Mouse (Mus musculus) cortical plate, adult 2 months (tissue): ENCODE results near the gene Rpl36a. TPM values are rescaled to one million over a fixed set of nuclear protein-coding genes. Genes with fewer than 3 reads are reported as not detected.

Experiments used
- H3K27ac ChIP-seq: fragments of 200-500 bp; 2 replicates; pipeline ENCODE4 v1.5.1; 2012; ENCODE audit warnings: low read length, control low read depth, inconsistent platforms; ENCODE audit not compliant: insufficient read depth
- H3K4me1 ChIP-seq: fragments of 200-500 bp; 2 replicates; pipeline ENCODE4 v1.6.1; 2011; ENCODE audit warnings: low read length; ENCODE audit not compliant: control insufficient read depth, insufficient read depth
- H3K4me3 ChIP-seq: fragments of 200-500 bp; 2 replicates; pipeline ENCODE4 v1.5.1; 2011; ENCODE audit warnings: mild to moderate bottlenecking, low read length, control low read depth; ENCODE audit not compliant: insufficient read depth
- CTCF ChIP-seq: fragments of 200-500 bp; IDR thresholded peaks from 2 replicates; pipeline ENCODE4 v1.5.1; 2011; ENCODE audit warnings: mild to moderate bottlenecking, control low read depth, low read length; ENCODE audit not compliant: insufficient read depth; ENCODE audit errors: extremely low read depth
- POLR2A ChIP-seq: fragments of 200-500 bp; IDR thresholded peaks from 2 replicates; pipeline ENCODE4 v1.6.1; 2011; ENCODE audit warnings: mild to moderate bottlenecking, low read length, control low read depth; ENCODE audit not compliant: insufficient read depth; ENCODE audit errors: extremely low read depth
- polyA plus RNA-seq: library from polyadenylated mRNA; depleted of rRNA; stranded (reverse); fragments of >200 nt; gene quantifications from 2 replicates; pipeline ENCODE4 v1.2.3, GENCODE M21; 2012; rRNA removed

Rpl36a gene
- polyA plus RNA-seq, 1 experiment: 541 TPM

DNA sequence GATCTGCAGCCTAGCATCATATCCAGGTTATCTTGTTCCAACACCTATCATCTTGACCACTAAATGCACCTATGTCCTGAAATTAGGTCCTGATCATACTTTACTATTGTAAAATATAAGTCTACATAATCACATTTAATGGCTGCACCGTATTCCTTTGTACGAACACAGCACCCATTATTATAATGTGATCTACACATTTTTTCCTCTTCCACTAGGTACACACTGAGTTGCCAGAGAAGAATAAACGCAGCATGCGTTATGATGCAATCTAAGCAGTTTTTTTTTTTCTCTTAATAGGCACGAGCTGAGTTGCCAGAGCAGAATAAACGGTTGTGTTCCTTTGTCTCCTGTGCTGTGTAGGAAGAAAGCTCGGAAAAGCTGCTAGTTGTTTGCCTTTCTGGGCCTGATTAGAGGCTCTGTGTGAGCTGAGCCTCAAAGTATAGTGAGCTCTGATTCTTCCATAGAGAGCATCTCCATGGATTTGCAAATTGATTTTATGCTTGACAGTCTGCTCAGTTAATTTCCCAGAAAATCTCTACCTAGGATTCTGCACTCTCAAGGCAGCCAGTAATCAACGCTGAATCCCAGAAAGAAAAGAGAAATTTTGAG is 34.9 kb downstream of the Rpl36a start:
- Histone ChIP-seq H3K4me1 (no peaks in the 10 kb centered on the region), H3K4me3 (no peak overlapping the region), H3K27ac (no peak overlapping the region)
- no peak for TF ChIP-seq CTCF
- no peak for TF ChIP-seq POLR2A

DNA sequence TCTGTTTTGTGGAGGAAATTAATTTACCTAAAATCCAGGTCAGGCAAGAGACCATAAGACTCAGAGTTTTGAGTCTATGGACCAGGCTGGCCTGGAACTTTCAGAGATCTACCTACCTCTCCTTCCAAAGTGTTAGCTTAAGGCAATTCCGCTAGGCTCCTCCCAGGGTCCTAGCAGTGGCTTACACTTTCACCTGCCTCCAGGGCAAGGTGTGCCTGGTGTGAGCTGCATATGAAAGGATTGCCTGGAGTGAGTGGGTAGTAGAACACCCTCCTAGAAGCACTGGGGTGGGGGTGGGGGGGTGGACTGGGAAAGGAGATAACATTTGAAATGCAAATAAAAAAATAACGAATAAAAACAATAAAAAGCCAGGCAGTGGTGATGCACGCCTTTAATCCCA is 36.2 kb downstream of the Rpl36a start:
- TF ChIP-seq CTCF (no peak), POLR2A (no peak)
- H3K27ac ChIP-seq: no peak overlapping the region

DNA sequence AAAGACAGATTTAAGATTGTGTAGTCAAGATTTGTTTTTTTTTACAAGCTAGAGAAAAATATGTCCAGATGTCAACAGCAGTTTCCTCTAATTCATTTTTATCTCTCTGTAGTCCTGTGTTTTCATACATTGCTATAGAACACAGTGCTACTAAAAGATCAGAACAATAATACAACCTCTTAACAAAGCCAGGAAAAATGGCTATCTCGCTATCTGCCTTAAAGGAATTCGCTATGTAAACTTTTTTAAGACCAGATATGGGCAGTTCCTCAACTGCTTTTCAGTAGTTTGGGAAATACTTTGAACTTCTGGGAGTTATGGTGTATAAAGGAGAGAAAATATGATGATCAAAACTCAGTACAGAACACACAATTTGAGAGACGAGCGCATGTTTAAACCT is 37.9 kb downstream of the Rpl36a start:
- Histone ChIP-seq H3K27ac (no peak overlapping the region), H3K4me1 (no peaks in the 10 kb centered on the region), H3K4me3 (no peak overlapping the region)
- TF ChIP-seq POLR2A: no peak
- TF ChIP-seq CTCF: no peak

More for the DNA sequence above, 36.2 kb downstream of the Rpl36a start:
- Histone ChIP-seq H3K4me1 (no peaks in the 10 kb centered on the region), H3K4me3 (no peak overlapping the region)

DNA sequence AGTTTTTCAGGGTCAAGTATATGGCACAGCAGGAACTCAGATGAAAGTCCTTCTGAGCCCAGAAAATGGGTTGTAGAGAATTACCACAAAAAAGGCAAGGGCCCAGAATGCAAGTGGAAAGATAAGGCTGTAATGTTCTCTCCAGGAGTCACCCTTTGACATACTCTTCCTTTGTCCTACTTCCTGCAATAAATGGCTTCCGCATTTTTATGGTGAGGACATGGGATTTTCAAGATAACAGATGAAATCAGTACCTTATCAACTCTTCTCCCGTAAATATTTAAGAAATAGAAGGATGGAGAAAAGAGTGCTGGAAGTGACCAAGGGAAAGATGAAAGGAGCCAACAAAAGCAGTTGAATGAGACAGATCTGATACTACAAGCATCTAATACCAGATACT is 42.7 kb downstream of the Rpl36a start:
- TF ChIP-seq POLR2A: no peak
- no peak for TF ChIP-seq CTCF
- H3K4me3 ChIP-seq: no peak overlapping the region
- no peak overlapping the region for H3K27ac ChIP-seq
- no peaks in the 10 kb centered on the region for H3K4me1 ChIP-seq

DNA sequence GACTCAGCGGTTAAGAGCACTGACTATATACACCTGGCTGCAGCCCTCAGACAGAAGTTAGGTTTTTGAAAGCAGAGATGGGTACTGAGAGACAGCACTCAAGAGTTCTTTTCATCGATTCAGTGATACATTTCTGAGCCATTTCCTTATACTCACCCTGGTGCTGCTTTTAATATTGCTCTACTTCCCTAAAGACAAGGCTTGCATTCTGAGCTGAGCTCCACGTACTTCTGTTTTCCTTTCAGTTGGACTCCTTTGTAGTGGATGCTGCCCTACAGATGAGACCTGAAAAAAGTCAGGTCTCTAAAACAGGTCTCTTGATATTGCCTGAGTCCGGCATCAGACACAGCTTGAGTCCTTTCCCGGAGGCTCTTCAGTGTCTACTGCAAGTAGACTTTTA is 47.3 kb downstream of the Rpl36a start:
- no peak overlapping the region for H3K4me3 ChIP-seq
- TF ChIP-seq POLR2A (no peak), CTCF (no peak)
- H3K27ac ChIP-seq: no peak overlapping the region
- no peaks in the 10 kb centered on the region for H3K4me1 ChIP-seq

DNA sequence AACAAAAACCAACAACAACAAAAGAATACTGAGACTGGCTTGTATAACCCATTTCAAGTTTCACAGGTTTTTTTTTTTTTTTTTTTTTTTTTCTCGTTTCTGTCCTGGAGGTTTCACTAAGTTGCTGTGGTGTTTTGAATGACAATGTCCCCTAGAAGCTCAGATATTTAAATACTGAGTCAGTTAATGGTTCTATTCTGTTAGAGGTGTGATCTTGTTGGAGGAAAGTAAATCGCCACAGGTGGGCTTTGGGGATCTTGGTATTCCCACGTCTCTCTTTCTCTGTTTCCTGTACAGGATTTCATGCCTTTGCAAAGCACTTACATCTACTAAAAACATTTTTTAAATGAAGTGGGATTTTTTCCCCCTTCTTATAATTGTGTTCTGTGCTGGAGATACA is 49.7 kb downstream of the Rpl36a start:
- Histone ChIP-seq H3K27ac (no peak overlapping the region), H3K4me1 (no peaks in the 10 kb centered on the region), H3K4me3 (no peak overlapping the region)
- TF ChIP-seq CTCF (no peak), POLR2A (no peak)

DNA sequence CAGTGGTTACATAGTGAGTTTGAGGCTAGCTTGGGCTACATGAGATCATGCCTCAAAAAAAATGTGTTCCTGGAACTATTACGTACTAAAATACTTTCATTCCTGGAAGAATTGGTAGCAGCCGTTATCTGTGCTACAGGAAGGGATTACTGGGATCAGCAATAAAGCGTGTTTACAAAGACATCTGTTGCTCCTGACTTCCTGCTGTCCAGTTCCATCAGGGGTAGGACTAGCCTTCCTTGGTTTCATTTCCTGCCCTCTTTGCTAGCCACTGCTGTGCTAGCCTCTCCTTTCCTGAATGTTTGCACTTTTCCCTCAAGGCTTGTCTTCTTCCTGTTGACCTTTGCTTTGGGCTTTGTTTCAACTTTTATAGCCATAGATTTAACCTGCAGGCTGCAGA is 50.4 kb downstream of the Rpl36a start:
- no peak overlapping the region for H3K27ac ChIP-seq
- H3K4me3 ChIP-seq: no peak overlapping the region
- no peak for TF ChIP-seq CTCF
- TF ChIP-seq POLR2A: no peak
- no peaks in the 10 kb centered on the region for H3K4me1 ChIP-seq

Other genes with a start within 250 kb of the Rpl36a start
- gene Drp2, start 181.1 kb upstream of the Rpl36a start, polyA plus RNA-seq: 49.8 and 52.4 TPM in 2 replicates
- 0.13 TPM in 1 of 2 replicates, not detected in the other for gene Taf7l, start 109.2 kb upstream of the Rpl36a start, polyA plus RNA-seq
- 14.8 and 17.0 TPM in 2 replicates for gene Timm8a1, start 43.8 kb upstream of the Rpl36a start, polyA plus RNA-seq
- 0.94 and 1.5 TPM in 2 replicates for gene Btk, start 2.1 kb upstream of the Rpl36a start, polyA plus RNA-seq
- gene Gla, start 15.5 kb downstream of the Rpl36a start, polyA plus RNA-seq: 6.6 and 7.6 TPM in 2 replicates
- 109 and 114 TPM in 2 replicates for gene Hnrnph2, start 15.5 kb downstream of the Rpl36a start, polyA plus RNA-seq
- 13.8 and 15.5 TPM in 2 replicates for gene Armcx4, start 100.9 kb downstream of the Rpl36a start, polyA plus RNA-seq
- 71.6 and 74.8 TPM in 2 replicates for gene Armcx1, start 132.3 kb downstream of the Rpl36a start, polyA plus RNA-seq
- gene Armcx6, start 165.8 kb downstream of the Rpl36a start, polyA plus RNA-seq: 5.9 and 7.4 TPM in 2 replicates
- gene Armcx3, start 170.9 kb downstream of the Rpl36a start, polyA plus RNA-seq: 57.9 and 61.9 TPM in 2 replicates
- gene Armcx2, start 223.6 kb downstream of the Rpl36a start, polyA plus RNA-seq: 44.5 and 45.9 TPM in 2 replicates